Mouse (Mus musculus) skeletal muscle tissue, adult 2 months (tissue): ENCODE data around the gene Ccer2.

ENCODE experiments used
- DNase-seq: peaks from one replicate; pipeline ENCODE4 v3.0.0-alpha.2; 2012; ENCODE audit warnings: low read depth, low spot score

The Ccer2 gene

DNA sequence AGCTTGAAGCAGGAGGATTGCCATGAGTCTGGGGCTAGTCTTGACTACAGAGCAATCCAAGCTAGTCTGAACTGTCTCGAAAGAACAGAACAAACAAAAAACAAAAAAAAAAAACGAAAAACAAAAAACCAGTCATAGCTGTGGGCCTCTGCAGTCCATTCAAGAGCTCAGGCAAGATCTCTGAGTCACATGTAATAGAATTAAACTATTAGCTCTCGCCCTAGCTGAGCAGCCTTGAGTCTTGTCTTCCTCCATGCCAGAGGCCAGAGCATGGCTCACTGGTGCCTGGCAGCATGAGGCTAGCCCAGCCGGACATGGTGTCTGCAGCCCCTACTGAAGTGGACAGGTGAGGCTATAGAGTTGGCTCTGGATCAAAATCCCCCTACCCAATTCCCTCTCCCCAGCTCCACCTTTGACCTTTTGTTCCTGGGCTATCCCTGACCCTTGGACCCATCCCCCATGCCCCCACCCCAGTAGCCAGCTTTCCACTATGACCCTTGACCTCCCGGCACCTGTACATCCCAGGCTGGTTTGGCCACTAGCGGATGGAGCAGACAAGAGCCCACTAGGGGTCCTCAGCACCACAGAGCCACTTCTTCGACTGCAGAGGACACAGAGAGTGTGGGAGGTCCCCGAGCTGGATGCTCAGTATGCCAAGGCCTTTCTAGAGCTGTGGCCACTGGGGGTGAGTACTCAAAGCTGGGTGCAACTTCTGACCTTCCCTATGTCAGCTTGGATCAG lies 34.3 kb downstream of the Ccer2 start:
- DNase-seq = no peak

DNA sequence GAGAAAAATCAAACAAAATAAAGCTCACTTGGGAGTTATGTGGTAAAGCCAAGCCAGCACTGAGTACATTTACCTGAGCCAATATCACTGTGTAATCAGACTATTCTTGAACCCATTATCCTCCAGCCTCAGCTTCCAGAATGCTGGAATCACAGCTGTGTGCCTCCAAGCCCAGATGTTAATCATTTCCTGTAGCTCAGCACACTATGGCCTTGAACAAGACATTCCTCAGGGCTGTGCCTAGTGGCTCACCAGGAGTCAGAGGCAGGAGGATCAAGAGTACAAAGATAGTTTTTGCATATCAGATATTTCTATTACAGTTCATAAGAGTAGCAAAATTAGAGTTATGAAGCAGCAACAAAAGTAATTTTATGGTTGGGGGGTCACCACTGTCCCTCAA lies 35.7 kb downstream of the Ccer2 start:
- DNase-seq = no peak

DNA sequence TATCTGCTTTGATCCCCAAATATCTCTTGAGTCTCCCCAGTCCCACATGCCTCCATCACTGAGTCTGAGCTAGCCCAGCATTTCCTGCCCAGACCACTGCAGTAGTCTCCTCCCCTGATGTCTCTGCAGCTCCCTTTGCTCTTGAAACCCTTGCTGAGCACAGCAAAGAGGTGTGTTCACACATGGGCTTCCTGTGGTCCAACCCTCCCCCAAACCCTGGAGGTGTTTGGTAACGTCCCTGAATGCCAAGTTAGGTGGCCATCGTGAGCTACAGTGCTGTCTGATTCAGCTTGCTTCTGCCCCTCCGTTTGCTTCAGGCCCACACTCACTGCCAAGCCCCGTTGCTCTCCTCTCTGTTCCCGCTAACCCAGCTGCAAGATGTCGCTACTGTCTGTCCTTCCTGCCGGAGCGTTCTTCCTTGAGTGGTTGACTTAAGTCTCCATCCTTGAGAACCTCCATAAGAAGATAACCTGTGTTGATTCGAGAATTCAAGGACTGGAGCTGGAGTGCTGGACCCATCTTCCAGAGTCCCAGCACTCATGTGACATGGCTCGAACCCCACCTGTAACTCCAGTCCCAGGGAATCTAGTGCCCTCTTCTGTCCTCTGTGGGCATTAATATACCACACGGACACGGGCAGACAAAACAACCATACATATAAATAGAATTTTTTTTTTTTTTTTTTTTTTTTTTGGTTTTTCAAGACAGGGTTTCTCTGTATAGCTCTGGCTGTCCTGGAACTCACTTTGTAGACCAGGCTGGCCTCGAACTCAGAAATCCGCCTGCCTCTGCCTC lies 36.6 kb downstream of the Ccer2 start:
- DNase-seq = no peak

DNA sequence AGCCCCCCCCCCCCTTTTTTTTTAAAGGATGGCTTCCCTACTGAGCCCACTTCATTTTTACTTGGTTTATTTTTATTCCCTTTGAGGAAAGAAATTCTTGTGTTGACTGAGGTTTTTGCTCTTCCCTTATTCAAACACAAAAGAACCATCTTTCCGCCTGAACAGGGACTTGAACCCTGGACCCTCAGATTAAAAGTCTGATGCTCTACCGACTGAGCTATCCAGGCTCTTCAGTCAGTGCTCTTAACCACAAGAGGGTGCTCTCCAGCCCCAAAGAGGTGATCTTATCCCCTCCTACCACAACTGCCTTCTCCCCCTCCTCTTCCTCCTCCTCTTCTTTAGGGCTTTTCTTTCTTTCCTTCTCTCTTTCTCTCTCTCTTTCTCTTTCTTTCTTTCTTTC lies 37.9 kb downstream of the Ccer2 start:
- DNase-seq = no peak

DNA sequence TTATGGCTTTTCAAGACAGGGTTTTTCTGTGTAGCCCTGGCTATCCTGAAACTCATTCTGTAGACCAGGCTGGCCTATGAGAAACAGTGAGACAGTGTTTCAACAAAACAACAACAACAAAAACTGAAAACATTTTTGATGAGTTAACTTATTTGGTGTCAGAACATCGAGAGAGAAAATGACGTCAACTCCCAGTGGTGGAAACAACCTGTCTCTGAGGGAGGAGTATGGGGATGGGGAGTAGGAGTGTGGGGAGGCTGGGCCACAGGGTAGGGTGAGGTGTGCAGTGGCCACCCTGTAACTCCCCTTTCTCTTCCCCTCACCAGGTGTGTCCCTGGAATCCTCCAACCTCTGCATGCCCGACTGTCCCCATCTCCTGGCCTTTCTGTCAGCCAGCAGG lies 38.5 kb downstream of the Ccer2 start:
- no peak for DNase-seq

DNA sequence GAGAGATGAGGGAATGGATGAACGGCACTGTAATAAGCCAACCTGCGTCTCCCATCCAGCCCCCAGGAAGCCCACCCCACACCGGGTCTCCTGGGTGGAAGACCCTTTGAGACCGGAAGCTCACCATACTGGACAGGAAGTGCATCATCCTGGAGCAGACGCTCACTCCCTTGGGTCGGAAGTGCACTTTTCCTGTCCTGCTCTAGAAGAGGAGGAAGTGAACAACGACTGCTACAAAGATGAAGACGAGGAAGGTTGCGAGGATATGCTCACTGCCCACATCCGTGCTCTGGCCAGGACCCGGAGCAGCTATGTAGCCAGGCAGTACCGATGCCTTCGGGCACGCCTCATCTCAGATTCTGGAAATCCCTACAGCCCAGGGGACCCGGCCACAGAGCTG lies 39.9 kb downstream of the Ccer2 start:
- no peak for DNase-seq

DNA sequence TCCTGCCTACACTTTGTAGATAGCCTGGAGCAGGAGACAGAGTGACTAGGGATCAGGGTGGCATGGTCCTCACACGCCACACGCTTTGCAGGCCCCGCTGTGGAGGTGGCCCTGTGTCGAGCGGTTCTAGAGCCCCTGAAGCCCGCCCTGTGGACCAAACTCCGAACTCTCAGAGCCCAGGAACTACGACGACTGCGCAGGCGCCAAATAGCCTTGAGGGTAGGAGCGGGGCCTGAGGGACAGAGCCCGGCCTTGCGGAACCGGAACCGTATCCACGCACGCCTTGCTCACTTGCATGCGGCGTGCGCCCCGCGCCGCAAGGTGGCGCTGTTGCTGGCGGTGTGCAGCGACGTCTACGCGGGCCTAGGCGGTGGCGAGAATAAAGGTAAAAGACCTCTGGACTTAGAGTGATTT lies 40.6 kb downstream of the Ccer2 start:
- peak; percentile 86 for DNase-seq

DNA sequence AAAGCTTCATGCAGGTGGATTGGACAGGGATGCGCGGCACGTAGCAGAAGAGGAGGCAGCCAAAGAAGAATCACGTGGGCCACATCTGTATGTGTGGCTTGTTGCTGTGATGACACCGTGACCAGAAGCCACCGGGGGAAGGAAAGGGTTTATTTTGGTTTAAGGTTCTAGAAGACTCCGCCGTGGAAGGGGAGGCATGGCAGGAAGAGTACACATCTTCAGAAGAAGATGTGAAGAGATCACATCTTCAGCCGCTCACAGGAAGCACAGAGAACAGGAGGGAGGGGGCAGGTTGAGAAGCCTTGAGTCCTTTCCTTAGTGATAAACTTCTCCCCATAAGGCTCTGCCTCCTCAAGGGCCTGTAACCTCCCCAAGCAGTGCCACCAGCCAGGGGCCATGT lies 44.0 kb downstream of the Ccer2 start:
- DNase-seq = no peak

DNA sequence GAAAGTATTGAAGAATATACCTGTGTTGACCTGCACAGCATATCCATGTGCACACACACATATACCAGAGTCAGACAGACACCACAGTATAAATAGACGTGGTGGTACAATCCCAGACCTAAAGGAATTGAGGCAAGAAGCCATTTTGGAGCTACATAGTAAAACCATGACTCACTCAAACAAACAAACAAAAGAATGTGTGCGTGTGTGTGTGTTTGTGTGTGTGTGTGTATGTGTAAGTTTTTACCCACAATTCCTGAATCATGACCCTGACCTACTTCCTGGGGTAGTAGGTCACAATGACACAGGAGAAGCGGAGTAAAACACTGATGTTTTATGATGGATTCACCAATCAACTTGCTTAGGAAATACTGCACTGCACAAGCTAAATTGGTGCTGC lies 45.5 kb downstream of the Ccer2 start:
- no peak for DNase-seq

DNA sequence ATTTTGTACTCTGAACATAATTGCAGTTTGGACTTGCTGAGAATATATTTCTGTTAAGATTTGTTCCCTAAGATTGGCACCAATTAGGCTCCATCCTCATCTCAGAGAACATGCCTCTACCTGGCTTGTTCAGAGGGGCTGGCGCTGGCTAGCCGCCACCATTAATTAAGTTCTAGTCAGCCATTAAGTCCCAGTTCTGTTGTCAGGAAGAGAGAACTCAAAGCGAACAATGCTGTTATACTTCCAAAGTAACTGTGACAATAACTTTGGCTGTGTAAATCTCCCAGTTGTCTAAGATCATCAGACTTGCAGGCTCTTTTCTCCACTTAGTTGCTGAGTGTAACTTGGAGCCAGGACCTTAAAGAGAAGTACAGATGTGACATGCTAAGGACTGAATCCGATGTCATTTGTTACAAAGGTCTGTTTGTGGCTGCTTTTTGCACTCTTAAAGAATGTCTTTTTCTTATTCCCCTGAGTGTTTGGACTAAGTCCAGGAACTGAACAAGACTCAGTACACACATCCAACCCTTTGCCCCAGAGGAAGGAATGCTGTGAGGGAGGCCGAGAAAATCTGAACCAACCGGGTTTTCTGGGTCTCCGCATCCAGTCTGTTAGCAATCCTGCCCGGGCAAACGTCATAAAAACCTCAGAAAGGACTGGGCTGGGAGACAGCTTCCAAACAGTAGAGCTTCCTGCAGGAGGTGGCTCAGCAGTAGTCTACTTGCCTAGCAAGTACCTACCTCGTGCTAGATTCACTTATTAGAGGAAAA lies 46.1 kb downstream of the Ccer2 start:
- DNase-seq = no peak

DNA sequence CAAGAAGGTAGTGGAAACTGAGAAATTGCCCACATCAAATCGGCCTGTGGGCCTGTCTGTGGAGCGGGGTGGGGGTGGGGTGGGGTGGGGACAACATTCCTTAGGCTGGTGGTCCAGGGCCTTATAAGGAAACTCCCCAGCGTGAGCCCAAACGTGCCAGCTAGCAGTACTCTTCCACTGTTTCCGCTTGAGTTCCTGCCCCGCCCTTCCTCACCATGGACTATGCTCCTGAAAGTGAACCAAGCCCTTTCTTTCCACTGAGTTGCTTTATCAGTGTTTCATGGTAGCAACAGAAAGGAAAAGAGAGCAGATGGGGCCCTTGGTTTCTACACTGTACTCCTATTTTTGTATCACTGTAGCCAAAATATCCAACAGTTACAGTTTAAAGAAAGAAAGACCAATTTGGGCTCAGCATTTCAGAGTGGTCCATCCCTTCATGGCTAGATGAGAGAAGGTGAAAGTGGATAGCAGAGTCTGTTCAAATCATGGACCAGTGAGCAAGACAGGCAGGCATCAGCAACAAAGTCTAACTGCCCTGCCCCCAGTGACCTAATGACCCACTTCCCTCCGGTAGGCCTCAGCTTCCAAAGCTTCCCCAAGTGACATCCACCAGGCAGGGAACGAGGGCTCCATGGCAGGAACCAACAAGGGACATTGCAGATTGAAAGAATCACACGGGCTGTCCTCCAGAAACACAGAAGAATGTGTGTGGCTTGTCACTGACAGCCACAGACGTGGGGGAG lies 47.0 kb downstream of the Ccer2 start:
- DNase-seq = no peak

DNA sequence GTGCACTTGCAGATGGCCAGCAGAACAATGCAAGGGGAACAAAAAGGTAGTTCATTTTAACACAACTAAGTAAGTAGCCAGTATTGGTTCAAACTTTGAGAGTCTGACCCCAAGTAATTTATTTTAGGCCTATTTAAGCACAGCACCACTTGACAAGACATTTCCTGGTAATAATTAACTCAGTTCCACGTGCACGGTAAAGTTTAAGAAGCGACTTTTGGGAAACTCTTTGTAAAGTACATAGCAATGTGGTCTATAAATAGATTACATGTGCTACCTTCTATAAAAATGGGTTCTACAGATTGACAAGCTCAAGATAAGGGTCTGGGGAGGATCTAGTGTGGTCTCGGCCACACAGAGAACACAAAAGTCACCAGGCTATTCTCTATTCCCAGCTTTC lies 47.8 kb downstream of the Ccer2 start:
- DNase-seq = no peak

DNA sequence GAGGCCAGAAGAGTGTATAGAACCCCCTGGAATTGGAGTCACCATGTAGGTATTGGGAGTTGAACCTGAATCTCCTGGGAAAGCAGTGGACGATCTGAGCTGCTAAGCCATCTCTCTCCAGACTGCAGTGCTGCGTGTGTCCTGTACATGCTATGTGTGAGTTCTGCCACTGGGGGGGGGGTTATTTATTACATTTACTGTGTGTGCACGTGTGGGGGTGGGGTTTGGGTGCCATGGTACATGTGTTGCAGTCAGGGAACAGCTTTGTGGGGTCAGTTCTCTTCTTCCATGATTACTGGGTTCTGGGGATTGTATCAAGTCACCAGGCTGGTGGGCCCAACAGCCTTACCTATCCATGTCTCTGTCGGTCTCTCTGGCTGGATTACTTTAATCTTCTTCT lies 50.9 kb downstream of the Ccer2 start:
- no peak for DNase-seq

DNA sequence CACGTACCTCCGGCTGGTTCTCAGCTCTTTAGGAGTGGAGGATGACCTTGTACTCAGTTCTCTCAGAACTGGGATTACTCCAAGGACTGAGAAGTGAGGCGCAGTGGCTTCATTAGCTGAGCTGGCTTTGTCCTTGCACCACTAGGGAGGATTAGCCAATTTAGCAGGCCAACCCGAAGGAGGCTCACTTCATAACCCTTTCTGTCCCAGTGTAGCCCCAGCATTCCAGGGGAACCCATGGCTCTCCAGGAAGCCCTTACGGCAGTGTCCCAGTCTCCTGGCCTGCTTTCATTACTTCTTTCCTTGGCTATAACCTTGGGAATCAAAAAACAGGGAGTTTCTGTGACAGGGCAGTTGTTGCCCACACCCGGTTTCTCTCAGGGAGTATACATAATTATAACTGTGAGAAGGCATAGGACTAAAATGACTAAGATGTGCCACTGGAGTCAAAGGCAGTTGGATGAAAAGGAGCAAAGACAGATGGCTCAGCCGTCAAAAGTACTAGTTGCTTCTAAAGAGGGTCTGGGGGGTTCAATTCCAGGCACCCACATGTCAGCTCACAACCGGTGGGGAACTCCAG lies 51.8 kb downstream of the Ccer2 start:
- DNase-seq = peak; percentile 70

DNA sequence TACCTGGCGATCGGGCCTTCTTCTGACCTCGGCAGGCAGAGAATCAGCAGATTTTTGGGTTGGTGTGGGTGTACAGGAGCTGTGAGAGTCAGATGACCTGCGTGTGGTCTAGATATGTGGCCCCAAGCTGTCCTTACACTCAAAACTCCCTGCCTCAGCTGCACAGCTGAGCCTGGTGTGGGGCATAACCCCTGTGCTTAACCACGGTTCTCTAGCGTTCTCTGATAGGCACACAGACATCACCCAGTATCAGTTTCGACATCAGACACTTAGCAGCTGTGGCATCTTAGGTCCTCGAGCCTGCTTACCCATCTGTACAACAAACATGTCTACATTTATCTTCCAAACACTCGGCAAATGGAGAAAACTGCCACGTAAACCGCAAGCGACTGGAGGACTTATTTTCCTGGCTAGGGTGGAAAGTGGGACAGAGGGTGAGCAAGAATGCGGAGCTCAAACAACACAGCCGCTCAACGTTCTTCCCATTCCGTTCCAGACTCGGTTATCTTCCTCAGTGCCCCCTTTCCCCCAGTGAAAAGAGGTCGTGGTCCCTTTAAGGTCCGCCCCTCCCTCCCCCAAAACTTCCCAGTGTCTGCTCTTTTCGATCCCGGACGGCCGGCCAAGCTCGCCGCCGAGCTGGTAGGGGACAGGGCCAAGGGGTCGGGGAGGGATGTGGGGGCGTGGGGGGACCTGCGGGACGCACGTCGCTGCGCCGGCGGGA lies 52.4 kb downstream of the Ccer2 start, which contains the start of gene Hnrnpl:
Hnrnpl (plus strand) TSS at position 321 of the 721 bp plus-strand sequence.
- DNase-seq = peak; percentile 72
